Mouse (Mus musculus): ENCODE measurements at regions not wholly inside any gene's neighbourhood (a gene's known extent, or its start where the extent isn't known, plus 50 kb on each side); places are given as distances from the start of the nearest gene placed in this dataset.

- H3K9me3 ChIP-seq: no peaks in the 10 kb centered on the region
- H3K27me3 ChIP-seq (ENCODE audit: insufficient read depth, poor library complexity, severe bottlenecking): no peaks in the 10 kb centered on the region
- no peak for DNase-seq (ENCODE audit: low spot score)
- no peak overlapping the region for H3K27ac ChIP-seq
- H3K36me3 ChIP-seq: no peaks in the 10 kb centered on the region
- 51% methylated on average over 8 of the region's 8 CpGs for WGBS
- H3K4me3 ChIP-seq: no peak overlapping the region
- peaks cover 16% of the 10 kb centered on the region for H3K4me1 ChIP-seq (replicated peaks)
Measured at GRCm38 (mm10) chr2:77333394-77334079, 53.1 kb upstream of the Sestd1 start.
